Mouse (Mus musculus): ENCODE measurements around the gene Gsdmc3.
"Not testable (repeated sequence)": the region's sequence is repeated elsewhere in the genome, so short reads cannot be mapped to it uniquely, and the experiment has no call there.

DNA sequence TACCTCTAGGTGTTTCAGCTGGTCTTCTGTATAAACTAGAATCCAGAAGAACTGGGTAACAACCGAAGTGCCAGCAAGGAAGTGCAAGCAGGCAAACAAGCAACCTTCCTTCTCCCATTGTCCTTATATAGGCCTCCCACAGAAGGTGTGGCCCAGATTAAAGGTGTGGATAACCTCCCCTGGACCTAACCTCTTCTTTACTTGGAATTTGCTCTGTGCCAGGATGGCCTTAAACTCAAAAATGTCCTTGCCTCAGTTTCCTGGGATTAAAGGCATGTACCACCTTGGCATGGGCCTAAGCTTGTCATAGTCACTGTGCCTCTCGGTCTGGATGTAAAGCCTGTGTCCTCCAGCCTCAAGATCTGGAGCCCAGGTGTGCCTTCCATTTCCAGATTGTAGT, 33.8 kb upstream of the Gsdmc3 start, which contains the start of gene Gsdmc4:
- not testable (repeated sequence) for TF ChIP-seq CTCF (IDR thresholded peaks at IDR 0.05; ENCODE audit: extremely low read depth, insufficient read length, insufficient replicate concordance, low read depth, low read length); POLR2A (IDR thresholded peaks at IDR 0.05; ENCODE audit: low read depth, low read length)

All from small intestine, adult 2 months (tissue).